Mouse (Mus musculus) B cell, adult 67 days (primary cell): Measurements from ENCODE around the gene Gm15130. TPM values are rescaled to one million over a fixed set of nuclear protein-coding genes. Genes with fewer than 3 reads are reported as not detected.

Source experiments
- total RNA-seq, 2 experiments: library from RNA; stranded (reverse); gene quantifications; 4 replicates each; pipeline ENCODE4 v1.2.4; 2023

Gm15130 gene
- not detected for total RNA-seq

DNA sequence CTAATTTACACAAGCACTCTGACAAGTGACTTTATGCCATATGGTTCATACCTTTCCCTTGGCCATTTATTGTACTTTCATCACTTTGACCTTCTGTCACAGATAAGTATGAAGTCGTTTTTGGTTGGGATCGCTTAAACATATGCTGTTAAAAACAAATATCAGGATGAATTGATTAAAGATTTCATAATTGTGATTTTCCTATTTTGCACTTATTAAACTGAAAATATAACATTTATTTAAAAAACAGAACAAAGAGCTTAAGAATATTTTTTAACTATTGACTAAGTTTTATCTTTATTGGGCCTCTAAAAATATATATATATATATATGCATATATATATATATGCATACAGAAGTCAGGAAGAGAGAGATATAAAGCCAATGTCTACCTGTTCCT lies at the start of gene Gm15130:
Gm15130 (minus strand) TSS at position 101 of the 400 bp plus-strand sequence.

DNA sequence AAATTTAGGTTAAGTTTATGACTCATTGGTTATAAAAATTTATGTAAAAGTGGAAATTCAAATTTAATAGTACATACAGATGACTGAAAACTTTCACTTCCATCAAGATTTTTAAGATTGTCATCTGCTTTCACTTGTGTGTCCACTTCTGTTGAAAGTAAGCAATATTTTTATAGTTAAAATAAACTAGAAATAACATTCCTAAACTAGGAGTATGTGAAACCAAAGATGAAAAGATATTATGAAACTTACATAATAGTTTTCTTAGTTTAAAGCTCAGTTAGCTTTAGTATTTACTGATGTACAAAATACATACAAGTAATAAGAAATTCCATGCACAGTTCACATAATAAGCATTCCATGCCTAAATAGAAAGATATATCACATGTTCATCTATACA lies 46.9 kb downstream of the Gm15130 start, which contains the start of gene Gm13941:
Gm13941 (minus strand) TSS at position 101 of the 400 bp plus-strand sequence.

Other genes with a start within 250 kb of the Gm15130 start
- not detected for gene Ano3, start 202.0 kb downstream of the Gm15130 start, total RNA-seq
- not detected for gene Gm13941, start 47.0 kb downstream of the Gm15130 start, total RNA-seq
- gene 4930430A15Rik, start 76.7 kb upstream of the Gm15130 start, total RNA-seq = not detected
- gene Olfr1275, start 82.3 kb upstream of the Gm15130 start, total RNA-seq = not detected
- gene Olfr1276, start 101.6 kb upstream of the Gm15130 start, total RNA-seq = not detected
- not detected for gene Olfr1277, start 121.2 kb upstream of the Gm15130 start, total RNA-seq
- not detected for gene Olfr1278, start 137.2 kb upstream of the Gm15130 start, total RNA-seq
- not detected for gene Olfr1279, start 147.7 kb upstream of the Gm15130 start, total RNA-seq
- gene Olfr1280, start 161.1 kb upstream of the Gm15130 start, total RNA-seq = not detected
- gene Olfr1281, start 173.6 kb upstream of the Gm15130 start, total RNA-seq = not detected
- gene Olfr1282, start 183.1 kb upstream of the Gm15130 start, total RNA-seq = not detected
- not detected for gene Olfr1283, start 213.9 kb upstream of the Gm15130 start, total RNA-seq
- gene Olfr1284, start 222.6 kb upstream of the Gm15130 start, total RNA-seq = not detected